Mouse (Mus musculus) midbrain, embryonic 16.5 days (tissue): ENCODE results near the gene Wipf2. TPM values are rescaled to one million over a fixed set of nuclear protein-coding genes. Genes with fewer than 3 reads are reported as not detected.

Source experiments
- ATAC-seq: fragments of 200-750 bp; cut with Nextera tagmentation; 2 replicates; pipeline ENCODE4 v1.8.0; 2017; ENCODE audit warnings: moderate TSS enrichment
- H3K27ac ChIP-seq: fragments of 300-500 bp; sonication (generic); 2 replicates; pipeline ENCODE4 v1.5.1; 2014; ENCODE audit warnings: mild to moderate bottlenecking, low read length, mixed read lengths
- H3K27me3 ChIP-seq: fragments of 300-500 bp; sonication (generic); 2 replicates; pipeline ENCODE4 v1.6.1; 2014; ENCODE audit warnings: low read depth, low read length, mixed read lengths; ENCODE audit not compliant: control insufficient read depth, insufficient read depth
- H3K36me3 ChIP-seq: fragments of 300-500 bp; sonication (generic); 2 replicates; pipeline ENCODE4 v1.6.1; 2014; ENCODE audit warnings: mild to moderate bottlenecking, low read length, moderate library complexity, mixed read lengths; ENCODE audit not compliant: control insufficient read depth, insufficient read depth
- H3K4me1 ChIP-seq: fragments of 300-500 bp; sonication (generic); 2 replicates; pipeline ENCODE4 v1.6.1; 2014; ENCODE audit warnings: mild to moderate bottlenecking, low read length, mixed read lengths; ENCODE audit not compliant: control insufficient read depth, insufficient read depth
- H3K4me2 ChIP-seq: fragments of 300-500 bp; sonication (generic); 2 replicates; pipeline ENCODE4 v1.6.1; 2014; ENCODE audit warnings: mild to moderate bottlenecking, low read length, mixed read lengths
- H3K4me3 ChIP-seq: fragments of 300-500 bp; sonication (generic); 2 replicates; pipeline ENCODE4 v1.5.1; 2014; ENCODE audit warnings: low read depth, mild to moderate bottlenecking, low read length, moderate library complexity, mixed read lengths
- H3K9ac ChIP-seq: fragments of 300-500 bp; sonication (generic); 2 replicates; pipeline ENCODE4 v1.6.1; 2014; ENCODE audit warnings: low read depth, low read length, mixed read lengths
- H3K9me3 ChIP-seq: fragments of 300-500 bp; sonication (generic); replicated peaks from 2 replicates; pipeline ENCODE4 v1.6.1; 2014; ENCODE audit warnings: mild to moderate bottlenecking, low read length, mixed read lengths; ENCODE audit not compliant: control insufficient read depth, poor library complexity, severe bottlenecking
- WGBS: fragments of 180-500 bp; shearing (Covaris S2); extraction: QIAGEN DNeasy Blood & Tissue Kit; methylation state at CpG from one replicate; pipeline ENCODE4 v1.1.7; 2014; 5-methylcytosine and 5-hydroxymethylcytosine counted together
- polyA plus RNA-seq: library from polyadenylated mRNA; unstranded; fragments of >200 nt; fragmentation: Nextera tagmentation; extraction: Ambion mirVana; gene quantifications from 2 replicates; pipeline ENCODE4 v1.2.1, GENCODE M21; 2015

Gene Wipf2
- polyA plus RNA-seq, 1 experiment from 2014 or later: 4.7 TPM

GRCm38 (mm10) chr11:98900529-98901125 lies 37.2 kb downstream of the Wipf2 start:
- Histone ChIP-seq H3K27ac (no peak overlapping the region), H3K36me3 (peaks cover 30% of the 10 kb centered on the region), H3K4me3 (no peak overlapping the region), H3K27me3 (no peaks in the 10 kb centered on the region), H3K9ac (no peak overlapping the region), H3K4me1 (no peaks in the 10 kb centered on the region), H3K4me2 (no peak overlapping the region), H3K9me3 (no peaks in the 10 kb centered on the region)
- ATAC-seq: no peak
- WGBS: 88% methylated on average over 12 of the region's 12 CpGs

- peaks cover under 1% of the 10 kb centered on the region; the same call in 1 of the 2 replicates for H3K4me1 ChIP-seq
- no peak overlapping the region for H3K27ac ChIP-seq
- 0 out of 2 replicates have a peak overlapping the region, but pooled peaks have one; percentile 4 for H3K9ac ChIP-seq
- H3K9me3 ChIP-seq: no peaks in the 10 kb centered on the region
- WGBS: 14% methylated on average over 10 of the region's 10 CpGs
- ATAC-seq: no peak
- no peak overlapping the region for H3K4me3 ChIP-seq
- no peak overlapping the region for H3K4me2 ChIP-seq
- peaks cover 21% of the 10 kb centered on the region for H3K36me3 ChIP-seq
- H3K27me3 ChIP-seq: no peaks in the 10 kb centered on the region
Measured at GRCm38 (mm10) chr11:98902621-98903245, 39.3 kb downstream of the Wipf2 start.

GRCm38 (mm10) chr11:98904577-98904976 lies 41.1 kb downstream of the Wipf2 start:
- no peaks in the 10 kb centered on the region for H3K27me3 ChIP-seq
- H3K36me3 ChIP-seq: peaks cover 10% of the 10 kb centered on the region
- H3K4me3 ChIP-seq: no peak overlapping the region
- 88% methylated on average over 2 of the region's 2 CpGs for WGBS
- H3K27ac ChIP-seq: no peak overlapping the region
- ATAC-seq: no peak
- H3K4me2 ChIP-seq: no peak overlapping the region
- H3K9me3 ChIP-seq: no peaks in the 10 kb centered on the region
- H3K9ac ChIP-seq: no peak overlapping the region
- H3K4me1 ChIP-seq: peaks cover 5% of the 10 kb centered on the region

GRCm38 (mm10) chr11:98905033-98905432 lies 41.6 kb downstream of the Wipf2 start:
- Histone ChIP-seq H3K9ac (no peak overlapping the region), H3K4me3 (no peak overlapping the region), H3K4me1 (peaks cover 5% of the 10 kb centered on the region), H3K36me3 (peaks cover 7% of the 10 kb centered on the region), H3K9me3 (no peaks in the 10 kb centered on the region), H3K4me2 (no peak overlapping the region), H3K27me3 (no peaks in the 10 kb centered on the region), H3K27ac (no peak overlapping the region)
- 87% methylated on average over 7 of the region's 7 CpGs for WGBS
- ATAC-seq: no peak

GRCm38 (mm10) chr11:98905583-98905982 lies 42.1 kb downstream of the Wipf2 start:
- no peak overlapping the region for H3K4me2 ChIP-seq
- no peaks in the 10 kb centered on the region for H3K27me3 ChIP-seq
- H3K4me1 ChIP-seq: peaks cover 5% of the 10 kb centered on the region
- 92% methylated on average over 4 of the region's 4 CpGs for WGBS
- H3K9me3 ChIP-seq: no peaks in the 10 kb centered on the region
- H3K4me3 ChIP-seq: no peak overlapping the region
- H3K27ac ChIP-seq: no peak overlapping the region
- peaks cover 4% of the 10 kb centered on the region for H3K36me3 ChIP-seq
- no peak for ATAC-seq
- no peak overlapping the region for H3K9ac ChIP-seq

GRCm38 (mm10) chr11:98907063-98907436 lies 43.6 kb downstream of the Wipf2 start:
- Histone ChIP-seq H3K9ac (peak overlapping the region; percentile 42; the same call in 1 of the 2 replicates), H3K4me3 (peak overlapping the region; percentile 47), H3K27me3 (no peaks in the 10 kb centered on the region), H3K9me3 (no peaks in the 10 kb centered on the region), H3K4me1 (peaks cover 5% of the 10 kb centered on the region), H3K36me3 (no peaks in the 10 kb centered on the region), H3K27ac (peak overlapping the region; percentile 12; the same call in 1 of the 2 replicates), H3K4me2 (peak overlapping the region; percentile 94)
- 61% methylated on average over 5 of the region's 5 CpGs for WGBS
- no peak for ATAC-seq

- peak within 1 kb of the TSS; percentile 42; the same call in 1 of the 2 replicates for H3K9ac ChIP-seq
- peak within 1 kb of the TSS; percentile 94 for H3K4me2 ChIP-seq
- no peaks in the 10 kb centered on the region for H3K9me3 ChIP-seq
- peaks cover 5% of the 10 kb centered on the region for H3K4me1 ChIP-seq
- under 1% methylated on average over 49 of the region's 49 CpGs for WGBS
- H3K4me3 ChIP-seq: peak within 1 kb of the TSS; percentile 47
- peak within 1 kb of the TSS; percentile 12; the same call in 1 of the 2 replicates for H3K27ac ChIP-seq
- H3K36me3 ChIP-seq: no peaks in the 10 kb centered on the region
- peak; percentile 98 for ATAC-seq
- H3K27me3 ChIP-seq: no peaks in the 10 kb centered on the region
Measured at GRCm38 (mm10) chr11:98907437-98908173, 44.2 kb downstream of the Wipf2 start, which contains the start of gene Cdc6. Gene Cdc6, plus strand, starts transcription at chr11:98907801.

GRCm38 (mm10) chr11:98909654-98910053 lies 46.2 kb downstream of the Wipf2 start:
- ATAC-seq: no peak
- Histone ChIP-seq H3K9ac (no peak overlapping the region), H3K27me3 (no peaks in the 10 kb centered on the region), H3K36me3 (no peaks in the 10 kb centered on the region), H3K9me3 (no peaks in the 10 kb centered on the region), H3K4me3 (no peak overlapping the region), H3K4me2 (no peak overlapping the region; the same call in 1 of the 2 replicates), H3K4me1 (peaks cover 5% of the 10 kb centered on the region), H3K27ac (no peak overlapping the region)
- WGBS: 37% methylated on average over 6 of the region's 6 CpGs

- Histone ChIP-seq H3K27ac (no peak overlapping the region), H3K4me1 (peaks cover 5% of the 10 kb centered on the region), H3K4me3 (no peak overlapping the region), H3K27me3 (no peaks in the 10 kb centered on the region), H3K9ac (no peak overlapping the region), H3K4me2 (no peak overlapping the region), H3K9me3 (no peaks in the 10 kb centered on the region), H3K36me3 (no peaks in the 10 kb centered on the region)
- ATAC-seq: no peak
- 96% methylated on average over 11 of the region's 11 CpGs for WGBS
Measured at GRCm38 (mm10) chr11:98910415-98910814, 47.0 kb downstream of the Wipf2 start.
